Mouse (Mus musculus) hindbrain, embryonic 13.5 days (tissue): ENCODE measurements at regions not wholly inside any gene's neighbourhood (a gene's known extent, or its start where the extent isn't known, plus 50 kb on each side); places are given as distances from the start of the nearest gene placed in this dataset.

Experiments
- ATAC-seq: fragments of 200-750 bp; cut with Nextera tagmentation; 2 replicates; pipeline ENCODE4 v1.8.0; 2017; ENCODE audit warnings: moderate TSS enrichment; ENCODE audit not compliant: low FRiP score
- H3K27ac ChIP-seq: fragments of 300-500 bp; sonication (generic); 2 replicates; pipeline ENCODE4 v1.5.1; 2015; ENCODE audit warnings: inconsistent platforms, mild to moderate bottlenecking, moderate library complexity
- H3K27me3 ChIP-seq: fragments of 300-500 bp; sonication (generic); 2 replicates; pipeline ENCODE4 v1.6.1; 2015; ENCODE audit warnings: mild to moderate bottlenecking, inconsistent platforms
- H3K36me3 ChIP-seq: fragments of 300-500 bp; sonication (generic); 2 replicates; pipeline ENCODE4 v1.6.1; 2015; ENCODE audit warnings: mild to moderate bottlenecking, inconsistent platforms
- H3K4me1 ChIP-seq: fragments of 300-500 bp; sonication (generic); replicated peaks from 2 replicates; pipeline ENCODE4 v1.6.1; 2015; ENCODE audit warnings: inconsistent platforms
- H3K4me2 ChIP-seq: fragments of 300-500 bp; sonication (generic); 2 replicates; pipeline ENCODE4 v1.6.1; 2015; ENCODE audit warnings: inconsistent platforms, mild to moderate bottlenecking, moderate library complexity
- H3K4me3 ChIP-seq: fragments of 300-500 bp; sonication (generic); 2 replicates; pipeline ENCODE4 v1.5.1; 2015; ENCODE audit warnings: mild to moderate bottlenecking, inconsistent platforms
- H3K9ac ChIP-seq: fragments of 300-500 bp; sonication (generic); 2 replicates; pipeline ENCODE4 v1.6.1; 2015; ENCODE audit warnings: mild to moderate bottlenecking, inconsistent platforms
- H3K9me3 ChIP-seq: fragments of 300-500 bp; sonication (generic); 2 replicates; pipeline ENCODE4 v1.6.1; 2016; ENCODE audit warnings: inconsistent platforms
- WGBS: fragments of 180-500 bp; shearing (Covaris S2); methylation state at CpG from one replicate; pipeline ENCODE4 v1.1.7; 2015; 5-methylcytosine and 5-hydroxymethylcytosine counted together

GRCm38 (mm10) chr8:103400143-103400542, 614.7 kb upstream of the Cdh11 start:
- WGBS: 90% methylated on average over 1 of the region's 1 CpGs
- Histone ChIP-seq H3K27ac (no peak overlapping the region), H3K4me1 (peaks cover 4% of the 10 kb centered on the region), H3K9me3 (no peaks in the 10 kb centered on the region), H3K4me2 (no peak overlapping the region), H3K27me3 (no peaks in the 10 kb centered on the region), H3K36me3 (no peaks in the 10 kb centered on the region), H3K4me3 (no peak overlapping the region), H3K9ac (no peak overlapping the region)
- no peak for ATAC-seq

GRCm38 (mm10) chr8:103402731-103403130, 617.3 kb upstream of the Cdh11 start:
- Histone ChIP-seq H3K4me2 (no peak overlapping the region), H3K27me3 (no peaks in the 10 kb centered on the region), H3K9me3 (no peaks in the 10 kb centered on the region), H3K27ac (no peak overlapping the region), H3K9ac (no peak overlapping the region), H3K4me1 (no peaks in the 10 kb centered on the region), H3K36me3 (no peaks in the 10 kb centered on the region), H3K4me3 (no peak overlapping the region)
- WGBS: 91% methylated on average over 3 of the region's 3 CpGs
- no peak for ATAC-seq

GRCm38 (mm10) chr8:103403826-103404225, 618.4 kb upstream of the Cdh11 start:
- no peaks in the 10 kb centered on the region for H3K27me3 ChIP-seq
- H3K27ac ChIP-seq: no peak overlapping the region
- no peak overlapping the region for H3K4me2 ChIP-seq
- no peak overlapping the region for H3K9ac ChIP-seq
- no peaks in the 10 kb centered on the region for H3K9me3 ChIP-seq
- H3K4me1 ChIP-seq: no peaks in the 10 kb centered on the region
- ATAC-seq: no peak
- H3K36me3 ChIP-seq: no peaks in the 10 kb centered on the region
- 96% methylated on average over 4 of the region's 4 CpGs for WGBS
- H3K4me3 ChIP-seq: no peak overlapping the region

- Histone ChIP-seq H3K27ac (no peak overlapping the region), H3K4me2 (no peak overlapping the region), H3K27me3 (no peaks in the 10 kb centered on the region), H3K4me1 (no peaks in the 10 kb centered on the region), H3K9ac (no peak overlapping the region), H3K9me3 (no peaks in the 10 kb centered on the region), H3K36me3 (no peaks in the 10 kb centered on the region), H3K4me3 (no peak overlapping the region)
- no peak for ATAC-seq
- 82% methylated on average over 12 of the region's 12 CpGs for WGBS
Observed at GRCm38 (mm10) chr8:103405787-103406186, 620.3 kb upstream of the Cdh11 start.

GRCm38 (mm10) chr8:103406921-103407320, 621.5 kb upstream of the Cdh11 start:
- H3K9me3 ChIP-seq: no peaks in the 10 kb centered on the region
- no peak overlapping the region for H3K27ac ChIP-seq
- H3K4me3 ChIP-seq: no peak overlapping the region
- no peak overlapping the region for H3K9ac ChIP-seq
- no peaks in the 10 kb centered on the region for H3K36me3 ChIP-seq
- no peak overlapping the region for H3K4me2 ChIP-seq
- ATAC-seq: no peak
- 85% methylated on average over 2 of the region's 2 CpGs for WGBS
- H3K4me1 ChIP-seq: no peaks in the 10 kb centered on the region
- no peaks in the 10 kb centered on the region for H3K27me3 ChIP-seq

DNA sequence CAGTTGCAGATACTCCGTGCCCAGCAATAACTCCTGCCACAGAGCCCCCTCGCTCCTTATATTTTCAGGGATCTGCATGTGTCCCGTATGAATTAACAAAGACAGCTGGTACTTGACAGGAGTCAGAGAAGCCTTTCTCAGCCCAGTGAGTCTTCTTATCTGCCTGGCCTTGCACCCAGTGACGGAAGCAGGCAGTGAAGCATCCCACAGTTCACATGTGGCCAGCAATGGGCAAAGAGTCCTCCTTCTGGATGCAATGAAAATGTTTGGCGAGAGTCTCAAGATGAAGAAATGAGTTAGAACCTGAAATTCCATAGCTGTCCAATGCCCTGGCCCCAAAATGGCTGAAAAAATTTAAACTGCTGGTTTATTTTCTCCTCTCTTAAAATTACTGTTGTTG, 622.2 kb upstream of the Cdh11 start:
- no peak overlapping the region for H3K9ac ChIP-seq
- no peaks in the 10 kb centered on the region for H3K4me1 ChIP-seq
- no peaks in the 10 kb centered on the region for H3K27me3 ChIP-seq
- no peak for ATAC-seq
- H3K4me2 ChIP-seq: no peak overlapping the region
- no peak overlapping the region for H3K4me3 ChIP-seq
- H3K36me3 ChIP-seq: no peaks in the 10 kb centered on the region
- no peaks in the 10 kb centered on the region for H3K9me3 ChIP-seq
- no peak overlapping the region for H3K27ac ChIP-seq
- 78% methylated on average over 5 of the region's 5 CpGs for WGBS

DNA sequence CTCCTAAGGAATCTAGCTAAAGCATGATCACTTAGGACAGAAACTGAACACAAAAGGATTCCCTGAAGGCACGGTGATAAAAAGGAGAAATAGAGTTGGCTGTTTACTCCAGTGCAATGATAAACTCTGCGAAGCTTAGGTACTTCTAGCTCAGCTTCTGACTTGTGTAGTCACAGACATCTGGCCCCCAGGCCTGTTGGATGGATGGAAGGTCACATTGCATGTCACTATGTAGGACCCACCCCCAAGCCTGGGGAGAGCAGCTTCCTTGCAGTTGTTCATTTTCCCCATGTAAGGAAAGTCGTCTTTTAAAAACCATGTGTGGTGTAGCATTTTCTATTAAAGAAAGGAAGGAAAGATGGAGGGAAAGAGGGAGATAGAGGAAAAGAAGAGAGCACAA, 623.0 kb upstream of the Cdh11 start:
- no peak for ATAC-seq
- WGBS: 86% methylated on average over 3 of the region's 3 CpGs

DNA sequence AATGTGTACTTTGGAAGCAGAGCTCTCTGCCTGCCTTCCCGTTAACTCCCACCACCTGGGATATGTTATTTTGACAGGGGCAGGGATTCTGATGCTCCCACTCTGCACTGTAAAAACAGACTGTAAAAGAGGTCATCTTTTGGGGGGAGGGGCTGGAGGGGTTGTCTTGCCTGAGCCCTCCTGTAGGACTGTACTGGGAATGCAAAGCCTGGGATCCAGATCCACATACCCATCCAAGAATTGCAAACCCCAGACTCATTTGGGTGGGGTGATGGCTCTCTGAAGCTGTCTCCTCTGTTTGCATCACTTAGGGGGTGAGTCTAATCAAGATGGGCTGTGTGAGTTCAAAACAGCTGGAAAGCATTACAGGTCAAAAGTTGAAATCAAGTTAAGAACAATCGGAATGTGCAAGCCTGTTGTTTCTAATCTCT, 623.7 kb upstream of the Cdh11 start:
- no peak overlapping the region for H3K4me3 ChIP-seq
- ATAC-seq: no peak
- no peaks in the 10 kb centered on the region for H3K36me3 ChIP-seq
- WGBS: 68% methylated on average over 2 of the region's 2 CpGs
- H3K27me3 ChIP-seq: no peaks in the 10 kb centered on the region
- no peaks in the 10 kb centered on the region; the same call in 1 of the 2 replicates for H3K4me1 ChIP-seq
- H3K9ac ChIP-seq: no peak overlapping the region
- H3K27ac ChIP-seq: no peak overlapping the region
- H3K9me3 ChIP-seq: no peaks in the 10 kb centered on the region
- H3K4me2 ChIP-seq: no peak overlapping the region

More for the DNA sequence above, 623.0 kb upstream of the Cdh11 start:
- Histone ChIP-seq H3K4me1 (no peaks in the 10 kb centered on the region), H3K9me3 (no peaks in the 10 kb centered on the region), H3K27ac (no peak overlapping the region), H3K27me3 (no peaks in the 10 kb centered on the region), H3K9ac (no peak overlapping the region), H3K4me2 (no peak overlapping the region), H3K4me3 (no peak overlapping the region), H3K36me3 (no peaks in the 10 kb centered on the region)

DNA sequence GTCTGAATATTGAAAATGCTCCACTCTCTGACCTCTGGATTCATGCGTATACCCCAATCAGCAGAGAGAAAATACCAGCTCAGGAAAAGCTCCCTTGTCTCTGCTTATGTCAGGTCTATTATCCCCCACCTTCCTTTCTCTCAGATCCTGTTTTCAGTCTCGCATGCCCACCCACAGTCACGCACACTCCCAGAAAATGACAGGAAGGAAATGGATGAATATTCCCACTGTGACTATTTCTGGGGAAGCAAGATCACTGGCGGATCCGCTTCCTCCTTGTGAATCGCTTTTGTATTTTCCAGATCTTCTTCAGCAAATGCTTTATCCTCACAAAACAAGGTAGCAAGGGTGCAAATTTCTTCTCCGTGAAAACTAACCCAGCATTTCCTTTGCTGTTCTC, 627.3 kb upstream of the Cdh11 start:
- WGBS: 72% methylated on average over 7 of the region's 7 CpGs
- Histone ChIP-seq H3K36me3 (no peaks in the 10 kb centered on the region), H3K27ac (no peak overlapping the region), H3K4me3 (no peak overlapping the region), H3K9ac (no peak overlapping the region), H3K4me1 (no peaks in the 10 kb centered on the region; the same call in 1 of the 2 replicates), H3K27me3 (no peaks in the 10 kb centered on the region), H3K4me2 (no peak overlapping the region), H3K9me3 (no peaks in the 10 kb centered on the region)
- ATAC-seq: no peak

GRCm38 (mm10) chr8:103413589-103414575, 628.4 kb upstream of the Cdh11 start:
- no peak for ATAC-seq
- H3K4me2 ChIP-seq: no peak overlapping the region
- H3K9me3 ChIP-seq: no peaks in the 10 kb centered on the region
- H3K4me3 ChIP-seq: no peak overlapping the region
- no peaks in the 10 kb centered on the region for H3K27me3 ChIP-seq
- no peaks in the 10 kb centered on the region; the same call in 1 of the 2 replicates for H3K4me1 ChIP-seq
- WGBS: 58% methylated on average over 11 of the region's 11 CpGs
- no peak overlapping the region for H3K27ac ChIP-seq
- H3K9ac ChIP-seq: no peak overlapping the region
- no peaks in the 10 kb centered on the region for H3K36me3 ChIP-seq

DNA sequence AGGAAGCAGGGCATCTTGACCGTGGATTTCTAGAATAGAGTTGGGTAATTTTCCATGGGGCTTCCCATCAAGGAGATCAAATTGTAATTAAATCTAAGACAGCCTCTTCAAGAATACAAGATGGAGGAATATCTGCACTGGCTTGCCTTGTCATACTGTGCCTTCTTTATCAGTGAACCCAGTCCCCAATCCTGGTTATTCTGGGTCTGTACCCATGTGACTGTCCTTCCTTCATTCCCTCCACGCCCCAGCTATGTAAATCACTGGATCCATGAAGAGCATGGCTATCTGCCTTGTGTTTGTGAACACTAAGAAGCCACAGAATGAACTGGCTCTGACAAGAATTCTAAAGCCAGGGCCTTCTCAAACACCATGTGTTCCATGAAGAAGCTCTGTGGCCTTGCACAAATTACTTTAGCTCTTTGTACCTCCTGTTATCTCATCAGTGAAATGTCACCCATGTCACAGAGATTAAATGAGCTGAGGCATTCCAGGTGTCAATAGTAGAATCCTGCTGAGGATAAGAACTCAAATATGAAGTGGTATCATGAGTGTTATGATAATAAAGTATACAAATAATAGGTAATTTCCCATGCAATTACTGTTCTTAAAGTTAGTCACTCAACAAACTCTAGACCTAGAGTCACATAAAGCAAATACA, 637.0 kb upstream of the Cdh11 start:
- WGBS: 90% methylated on average over 2 of the region's 2 CpGs
- Histone ChIP-seq H3K4me3 (no peak overlapping the region), H3K4me1 (no peaks in the 10 kb centered on the region), H3K9me3 (no peaks in the 10 kb centered on the region), H3K36me3 (no peaks in the 10 kb centered on the region), H3K27me3 (no peaks in the 10 kb centered on the region), H3K27ac (no peak overlapping the region), H3K9ac (no peak overlapping the region), H3K4me2 (no peak overlapping the region)
- ATAC-seq: no peak

DNA sequence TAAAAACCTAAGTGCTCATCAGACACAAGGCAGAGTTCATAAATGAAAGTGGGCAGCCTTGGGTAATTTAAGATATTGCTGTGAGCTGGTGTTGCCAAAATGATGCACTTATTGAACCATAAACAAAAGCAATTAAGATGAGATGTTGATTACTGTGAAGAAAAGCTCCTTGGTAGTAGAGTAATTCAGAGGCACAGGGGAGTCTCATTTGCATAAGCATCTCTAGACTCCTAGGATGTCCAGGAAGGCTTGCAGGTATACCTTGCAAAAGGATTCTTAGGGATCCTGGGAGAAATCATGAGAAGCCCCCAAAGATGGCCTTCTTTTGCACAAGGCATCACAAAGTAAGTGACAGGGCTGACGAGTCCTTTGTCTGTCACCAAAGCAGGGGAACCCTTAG, 640.5 kb upstream of the Cdh11 start:
- H3K27me3 ChIP-seq: no peaks in the 10 kb centered on the region
- no peaks in the 10 kb centered on the region for H3K4me1 ChIP-seq
- no peak for ATAC-seq
- no peaks in the 10 kb centered on the region for H3K9me3 ChIP-seq
- WGBS: 80% methylated on average over 1 of the region's 1 CpGs
- H3K9ac ChIP-seq: no peak overlapping the region
- no peak overlapping the region for H3K4me2 ChIP-seq
- H3K36me3 ChIP-seq: no peaks in the 10 kb centered on the region
- H3K4me3 ChIP-seq: no peak overlapping the region
- no peak overlapping the region for H3K27ac ChIP-seq
